Mouse (Mus musculus): Measurements from ENCODE around the gene Acsl5. TPM values are rescaled to one million over a fixed set of nuclear protein-coding genes. Genes with fewer than 3 reads are reported as not detected.

Acsl5 gene
- polyA plus RNA-seq, 1 experiment from 2014 or later = 589 TPM

DNA sequence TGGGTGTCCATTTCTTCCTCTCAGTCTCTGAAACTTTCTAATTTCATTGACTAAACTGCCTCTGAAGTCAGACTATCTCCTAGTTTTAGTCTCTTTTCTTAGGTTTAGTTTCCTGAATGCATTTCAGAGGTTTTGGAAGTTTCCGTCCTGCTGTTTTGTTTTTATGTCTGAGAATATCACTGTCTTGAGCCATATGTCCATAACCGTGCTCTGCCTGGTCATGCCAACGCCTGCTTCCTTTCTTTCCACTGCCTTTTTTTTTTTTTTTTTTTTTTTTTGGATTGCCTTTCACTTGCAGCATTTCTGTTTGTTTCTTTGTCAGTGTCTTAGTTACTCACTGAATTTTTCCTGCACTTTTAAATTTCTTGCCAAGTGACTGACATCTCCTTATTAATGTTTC lies 48.8 kb downstream of the Acsl5 start:
- WGBS = 91% methylated on average over 3 of the region's 3 CpGs
- no peaks in the 10 kb centered on the region for H3K27me3 ChIP-seq (replicated peaks; ENCODE audit: control insufficient read depth, insufficient read depth, low read length)
- H3K4me2 ChIP-seq (ENCODE audit: low read depth, low read length) = no peak overlapping the region
- H3K27ac ChIP-seq (ENCODE audit: low read length) = no peak overlapping the region
- no peaks in the 10 kb centered on the region for H3K9me3 ChIP-seq (ENCODE audit: control insufficient read depth, low read length)
- no peaks in the 10 kb centered on the region for H3K4me1 ChIP-seq (ENCODE audit: control insufficient read depth, insufficient read depth, low read length)
- H3K36me3 ChIP-seq (ENCODE audit: control insufficient read depth, insufficient read depth, low read length) = 0 out of 2 replicates have a peak, but pooled peaks cover 18% of the 10 kb centered on the region
- no peak overlapping the region for H3K9ac ChIP-seq (ENCODE audit: low read depth, low read length)
- ATAC-seq = no peak
- no peak overlapping the region for H3K4me3 ChIP-seq (ENCODE audit: low read length)

- ATAC-seq = no peak
- H3K27ac ChIP-seq (ENCODE audit: low read length) = no peak overlapping the region
- no peaks in the 10 kb centered on the region for H3K9me3 ChIP-seq (ENCODE audit: control insufficient read depth, low read length)
- no peak overlapping the region for H3K4me2 ChIP-seq (ENCODE audit: low read depth, low read length)
- no peaks in the 10 kb centered on the region for H3K4me1 ChIP-seq (ENCODE audit: control insufficient read depth, insufficient read depth, low read length)
- H3K9ac ChIP-seq (ENCODE audit: low read depth, low read length) = no peak overlapping the region
- H3K27me3 ChIP-seq (replicated peaks; ENCODE audit: control insufficient read depth, insufficient read depth, low read length) = no peaks in the 10 kb centered on the region
- no peak overlapping the region for H3K4me3 ChIP-seq (ENCODE audit: low read length)
- H3K36me3 ChIP-seq (ENCODE audit: control insufficient read depth, insufficient read depth, low read length) = 0 out of 2 replicates have a peak, but pooled peaks cover 16% of the 10 kb centered on the region
Observed at GRCm38 (mm10) chr19:55305024-55305423, 53.3 kb downstream of the Acsl5 start.

DNA sequence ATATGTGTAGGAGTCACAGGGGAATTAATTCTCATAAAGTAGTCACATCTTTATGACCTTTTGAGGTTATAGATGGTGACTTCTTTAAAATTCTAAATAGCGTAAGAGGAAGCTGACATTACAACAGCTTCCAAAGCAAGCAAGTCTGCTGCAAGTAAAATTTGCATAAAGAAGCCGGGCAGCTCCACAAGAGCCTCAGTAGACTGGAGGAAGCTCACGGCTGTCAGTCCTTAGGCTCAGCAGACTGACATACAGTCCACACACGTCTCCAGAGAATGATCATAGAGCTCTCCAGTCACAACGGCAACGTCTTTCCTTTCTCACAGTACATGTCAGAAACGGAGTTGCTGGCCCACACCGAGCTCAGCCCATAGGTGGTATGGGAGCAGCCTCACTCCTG lies 60.1 kb downstream of the Acsl5 start:
- Histone ChIP-seq H3K4me1 (ENCODE audit: control insufficient read depth, insufficient read depth, low read length) (peaks cover 16% of the 10 kb centered on the region), H3K27me3 (replicated peaks; ENCODE audit: control insufficient read depth, insufficient read depth, low read length) (no peaks in the 10 kb centered on the region), H3K27ac (ENCODE audit: low read length) (no peak overlapping the region), H3K4me2 (ENCODE audit: low read depth, low read length) (no peak overlapping the region), H3K9me3 (ENCODE audit: control insufficient read depth, low read length) (no peaks in the 10 kb centered on the region), H3K9ac (ENCODE audit: low read depth, low read length) (no peak overlapping the region), H3K4me3 (ENCODE audit: low read length) (no peak overlapping the region), H3K36me3 (ENCODE audit: control insufficient read depth, insufficient read depth, low read length) (no peaks in the 10 kb centered on the region)
- 89% methylated on average over 8 of the region's 8 CpGs for WGBS
- no peak for ATAC-seq

GRCm38 (mm10) chr19:55313649-55314048 lies 61.9 kb downstream of the Acsl5 start:
- 94% methylated on average over 2 of the region's 2 CpGs for WGBS
- Histone ChIP-seq H3K4me2 (ENCODE audit: low read depth, low read length) (peak overlapping the region; percentile 9; the same call in 1 of the 2 replicates), H3K27me3 (replicated peaks; ENCODE audit: control insufficient read depth, insufficient read depth, low read length) (no peaks in the 10 kb centered on the region)

GRCm38 (mm10) chr19:55315452-55316108 lies 63.8 kb downstream of the Acsl5 start, which contains the start of gene Zdhhc6:
Gene Zdhhc6 (minus strand): TSS chr19:55316032.
- H3K27me3 ChIP-seq (replicated peaks; ENCODE audit: control insufficient read depth, insufficient read depth, low read length) = no peaks in the 10 kb centered on the region
- peak within 1 kb of the TSS; percentile 83 for H3K4me2 ChIP-seq (ENCODE audit: low read depth, low read length)
- H3K9ac ChIP-seq (ENCODE audit: low read depth, low read length) = peak within 1 kb of the TSS; percentile 93
- H3K4me3 ChIP-seq (ENCODE audit: low read length) = peak within 1 kb of the TSS; percentile 95
- H3K27ac ChIP-seq (ENCODE audit: low read length) = peak within 1 kb of the TSS; percentile 87
- H3K4me1 ChIP-seq (ENCODE audit: control insufficient read depth, insufficient read depth, low read length) = peaks cover 16% of the 10 kb centered on the region
- WGBS = under 1% methylated on average over 60 of the region's 60 CpGs
- no peaks in the 10 kb centered on the region for H3K36me3 ChIP-seq (ENCODE audit: control insufficient read depth, insufficient read depth, low read length)
- no peaks in the 10 kb centered on the region for H3K9me3 ChIP-seq (ENCODE audit: control insufficient read depth, low read length)
- peak; percentile 72 for ATAC-seq

More at GRCm38 (mm10) chr19:55313649-55314048, 61.9 kb downstream of the Acsl5 start:
- H3K9me3 ChIP-seq (ENCODE audit: control insufficient read depth, low read length) = no peaks in the 10 kb centered on the region
- H3K36me3 ChIP-seq (ENCODE audit: control insufficient read depth, insufficient read depth, low read length) = no peaks in the 10 kb centered on the region
- H3K27ac ChIP-seq (ENCODE audit: low read length) = no peak overlapping the region
- ATAC-seq = no peak
- H3K4me1 ChIP-seq (ENCODE audit: control insufficient read depth, insufficient read depth, low read length) = peaks cover 16% of the 10 kb centered on the region
- H3K9ac ChIP-seq (ENCODE audit: low read depth, low read length) = no peak overlapping the region; the same call in 1 of the 2 replicates
- H3K4me3 ChIP-seq (ENCODE audit: low read length) = no peak overlapping the region

DNA sequence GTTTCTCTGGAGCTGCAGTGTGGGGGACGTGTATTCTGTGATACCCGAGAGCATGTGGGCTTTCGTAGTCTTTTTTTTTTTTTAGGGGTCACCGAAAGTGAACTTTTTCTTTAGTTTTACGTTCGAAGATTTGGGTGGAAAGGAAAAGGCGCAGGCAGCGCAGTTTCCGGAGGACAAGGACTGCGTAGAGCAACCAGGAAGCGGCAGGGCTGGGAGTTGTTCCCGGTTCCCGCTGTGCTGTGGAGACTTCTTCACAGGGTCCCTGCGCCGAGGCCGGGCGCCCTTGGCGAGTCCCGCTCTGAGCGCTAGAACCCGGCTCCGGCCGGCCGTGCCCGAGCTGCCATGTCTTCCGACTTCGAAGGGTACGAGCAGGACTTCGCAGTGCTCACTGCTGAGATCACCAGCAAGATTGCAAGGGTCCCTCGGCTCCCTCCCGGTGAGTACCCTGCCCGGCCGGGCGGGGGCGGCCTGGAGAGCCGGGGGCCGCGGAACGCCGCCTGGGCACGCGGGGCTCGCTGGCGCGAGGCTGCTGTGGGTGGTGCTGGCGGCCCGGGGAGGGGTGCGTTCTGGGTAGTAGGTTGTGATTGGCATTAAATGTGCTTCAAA lies 64.5 kb downstream of the Acsl5 start, which contains the start of gene Vti1a:
TSS of gene Vti1a (plus strand) at position 187 of the 606 bp plus-strand sequence.
- Histone ChIP-seq H3K9me3 (ENCODE audit: control insufficient read depth, low read length) (no peaks in the 10 kb centered on the region), H3K9ac (ENCODE audit: low read depth, low read length) (peak within 1 kb of the TSS; percentile 93), H3K27ac (ENCODE audit: low read length) (peak within 1 kb of the TSS; percentile 87), H3K4me1 (ENCODE audit: control insufficient read depth, insufficient read depth, low read length) (peaks cover 16% of the 10 kb centered on the region), H3K4me2 (ENCODE audit: low read depth, low read length) (peak within 1 kb of the TSS; percentile 83), H3K27me3 (replicated peaks; ENCODE audit: control insufficient read depth, insufficient read depth, low read length) (no peaks in the 10 kb centered on the region), H3K36me3 (ENCODE audit: control insufficient read depth, insufficient read depth, low read length) (no peaks in the 10 kb centered on the region), H3K4me3 (ENCODE audit: low read length) (peak within 1 kb of the TSS; percentile 95)
- WGBS = under 1% methylated on average over 48 of the region's 48 CpGs
- peak; percentile 92 for ATAC-seq

DNA sequence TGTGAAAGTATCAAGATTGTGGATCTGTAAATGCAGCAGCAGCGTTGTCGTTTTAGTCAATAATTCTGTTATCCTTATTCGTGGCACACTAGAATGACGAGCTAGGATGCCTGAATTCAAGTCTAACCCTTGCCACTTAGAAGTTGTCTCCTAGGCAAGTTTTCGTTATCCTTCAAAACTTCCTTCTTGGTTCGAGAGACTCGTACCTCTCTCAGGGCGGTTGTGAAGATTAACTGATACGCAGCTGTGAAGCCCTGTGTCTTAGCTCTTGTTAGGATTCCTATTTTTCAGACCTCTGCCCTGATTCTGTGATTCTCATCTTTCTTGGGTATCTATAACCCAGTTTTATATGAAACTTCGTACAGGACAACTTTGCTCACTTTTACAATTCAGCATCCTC lies 65.2 kb downstream of the Acsl5 start:
- peak overlapping the region; percentile 83 for H3K4me2 ChIP-seq (ENCODE audit: low read depth, low read length)
- H3K27ac ChIP-seq (ENCODE audit: low read length) = no peak overlapping the region
- no peak for ATAC-seq
- peak overlapping the region; percentile 10; the same call in 1 of the 2 replicates for H3K9ac ChIP-seq (ENCODE audit: low read depth, low read length)
- H3K27me3 ChIP-seq (replicated peaks; ENCODE audit: control insufficient read depth, insufficient read depth, low read length) = no peaks in the 10 kb centered on the region
- no peaks in the 10 kb centered on the region for H3K36me3 ChIP-seq (ENCODE audit: control insufficient read depth, insufficient read depth, low read length)
- peaks cover 16% of the 10 kb centered on the region for H3K4me1 ChIP-seq (ENCODE audit: control insufficient read depth, insufficient read depth, low read length)
- no peaks in the 10 kb centered on the region for H3K9me3 ChIP-seq (ENCODE audit: control insufficient read depth, low read length)
- WGBS = 45% methylated on average over 10 of the region's 10 CpGs
- H3K4me3 ChIP-seq (ENCODE audit: low read length) = peak overlapping the region; percentile 95

DNA sequence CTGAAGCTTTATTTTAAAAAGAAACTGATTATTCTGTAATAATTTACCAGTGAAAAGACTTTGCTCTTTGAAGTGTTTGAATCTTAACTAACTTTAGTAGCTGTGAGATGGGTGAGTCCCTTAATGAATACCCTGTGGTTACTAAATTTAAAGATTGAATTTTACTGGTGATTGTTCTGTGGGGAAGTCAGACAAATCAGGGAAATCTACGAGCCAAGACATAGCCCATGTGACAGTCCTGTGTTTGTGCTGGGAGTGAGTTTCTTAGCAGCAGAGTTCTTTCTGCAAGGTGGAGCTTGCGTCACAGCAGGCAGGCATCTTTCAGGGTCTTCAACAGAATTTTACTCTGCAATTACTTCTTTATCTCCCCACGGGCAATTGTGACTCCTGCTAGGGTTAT lies 67.3 kb downstream of the Acsl5 start:
- no peak overlapping the region for H3K27ac ChIP-seq (ENCODE audit: low read length)
- H3K9me3 ChIP-seq (ENCODE audit: control insufficient read depth, low read length) = no peaks in the 10 kb centered on the region
- no peak overlapping the region for H3K4me2 ChIP-seq (ENCODE audit: low read depth, low read length)
- no peak overlapping the region for H3K4me3 ChIP-seq (ENCODE audit: low read length)
- peaks cover 11% of the 10 kb centered on the region for H3K4me1 ChIP-seq (ENCODE audit: control insufficient read depth, insufficient read depth, low read length)
- H3K27me3 ChIP-seq (replicated peaks; ENCODE audit: control insufficient read depth, insufficient read depth, low read length) = no peaks in the 10 kb centered on the region
- no peaks in the 10 kb centered on the region for H3K36me3 ChIP-seq (ENCODE audit: control insufficient read depth, insufficient read depth, low read length)
- no peak overlapping the region for H3K9ac ChIP-seq (ENCODE audit: low read depth, low read length)
- no peak for ATAC-seq
- 71% methylated on average over 3 of the region's 3 CpGs for WGBS

DNA sequence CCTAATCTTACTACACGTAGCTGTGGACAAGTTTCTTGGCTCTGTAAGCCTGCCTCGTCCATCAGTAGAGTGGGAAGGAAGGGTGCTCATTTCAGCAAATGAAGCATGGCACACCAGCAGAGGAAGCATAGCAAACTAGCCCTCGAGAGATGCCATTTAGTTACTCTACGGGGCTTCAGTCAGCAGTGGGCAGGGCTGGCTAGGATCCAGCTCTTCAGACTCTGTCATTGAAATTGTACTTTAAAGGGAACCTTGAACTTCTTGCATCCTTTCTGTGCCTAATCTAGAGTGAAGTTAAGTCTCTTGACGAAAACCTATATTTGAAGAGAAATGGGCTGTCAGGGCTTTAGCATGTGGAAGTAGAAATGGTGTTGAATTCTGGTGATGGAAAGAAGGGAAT lies 67.8 kb downstream of the Acsl5 start:
- H3K9me3 ChIP-seq (ENCODE audit: control insufficient read depth, low read length) = no peaks in the 10 kb centered on the region
- WGBS = 75% methylated on average over 5 of the region's 5 CpGs

More for the DNA sequence above, 67.8 kb downstream of the Acsl5 start:
- no peak overlapping the region for H3K27ac ChIP-seq (ENCODE audit: low read length)
- H3K36me3 ChIP-seq (ENCODE audit: control insufficient read depth, insufficient read depth, low read length) = no peaks in the 10 kb centered on the region
- no peak overlapping the region for H3K4me3 ChIP-seq (ENCODE audit: low read length)
- H3K4me2 ChIP-seq (ENCODE audit: low read depth, low read length) = no peak overlapping the region
- peaks cover 6% of the 10 kb centered on the region for H3K4me1 ChIP-seq (ENCODE audit: control insufficient read depth, insufficient read depth, low read length)
- no peak overlapping the region for H3K9ac ChIP-seq (ENCODE audit: low read depth, low read length)
- no peaks in the 10 kb centered on the region for H3K27me3 ChIP-seq (replicated peaks; ENCODE audit: control insufficient read depth, insufficient read depth, low read length)
- no peak for ATAC-seq
